Mouse (Mus musculus) adrenal gland, postnatal 25 days (tissue): ENCODE measurements around the gene Scamp2. TPM values are rescaled to one million over a fixed set of nuclear protein-coding genes. Genes with fewer than 3 reads are reported as not detected.
A peak's percentile ranks its signal among the peaks of the same experiment; 100 is the strongest.

Experiments
- DNase-seq: peaks from one replicate; pipeline ENCODE4 v3.0.0; 2021; ENCODE audit warnings: mixed read lengths
- total RNA-seq: library from RNA; stranded (reverse); gene quantifications from 2 replicates; pipeline ENCODE4 v1.2.3, GENCODE M21; 2021

The Scamp2 gene
- total RNA-seq, 1 experiment from 2014 or later: 67.0 TPM

DNA sequence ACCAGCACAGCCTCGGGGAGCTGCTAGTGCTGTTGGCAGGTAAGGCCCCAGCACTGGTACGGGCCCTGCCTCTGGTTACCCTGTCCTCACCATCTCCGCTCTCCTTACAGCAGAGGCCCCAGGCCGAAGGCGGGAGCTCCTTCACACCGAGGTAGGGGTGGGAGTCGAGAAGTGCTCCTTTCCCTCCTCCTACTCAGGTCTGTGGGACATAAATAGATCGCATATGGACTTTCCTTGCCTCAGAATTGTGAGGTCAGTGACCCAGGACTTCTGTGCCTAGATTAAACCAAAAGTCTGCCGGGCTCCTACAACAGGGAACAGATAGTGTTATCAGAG, 33.4 kb downstream of the Scamp2 start:
- DNase-seq: no peak

GRCm38 (mm10) chr9:57597265-57597664, 36.5 kb downstream of the Scamp2 start:
- no peak for DNase-seq

DNA sequence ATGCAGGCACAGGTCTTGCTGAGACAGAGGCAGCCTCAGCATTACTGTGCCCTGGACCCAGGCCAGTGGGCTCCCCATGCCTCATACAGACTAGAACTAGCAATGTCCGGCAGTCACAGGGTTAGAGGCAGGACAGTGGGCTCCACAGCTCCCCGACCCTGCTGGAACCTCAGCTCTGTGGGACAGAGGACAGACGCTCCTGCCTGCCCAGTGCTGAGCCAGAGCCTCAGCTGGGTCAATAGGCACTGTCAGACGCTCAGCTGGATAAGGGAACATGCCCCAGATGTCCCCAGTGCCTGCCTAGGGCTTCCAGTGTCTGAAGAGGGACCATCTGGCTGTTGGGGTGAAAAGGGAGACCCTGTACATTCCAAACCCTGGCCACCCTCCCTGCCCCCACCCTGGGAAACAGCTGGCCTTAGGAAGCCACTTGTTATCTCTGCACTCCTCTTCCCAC, 37.2 kb downstream of the Scamp2 start:
- no peak for DNase-seq

DNA sequence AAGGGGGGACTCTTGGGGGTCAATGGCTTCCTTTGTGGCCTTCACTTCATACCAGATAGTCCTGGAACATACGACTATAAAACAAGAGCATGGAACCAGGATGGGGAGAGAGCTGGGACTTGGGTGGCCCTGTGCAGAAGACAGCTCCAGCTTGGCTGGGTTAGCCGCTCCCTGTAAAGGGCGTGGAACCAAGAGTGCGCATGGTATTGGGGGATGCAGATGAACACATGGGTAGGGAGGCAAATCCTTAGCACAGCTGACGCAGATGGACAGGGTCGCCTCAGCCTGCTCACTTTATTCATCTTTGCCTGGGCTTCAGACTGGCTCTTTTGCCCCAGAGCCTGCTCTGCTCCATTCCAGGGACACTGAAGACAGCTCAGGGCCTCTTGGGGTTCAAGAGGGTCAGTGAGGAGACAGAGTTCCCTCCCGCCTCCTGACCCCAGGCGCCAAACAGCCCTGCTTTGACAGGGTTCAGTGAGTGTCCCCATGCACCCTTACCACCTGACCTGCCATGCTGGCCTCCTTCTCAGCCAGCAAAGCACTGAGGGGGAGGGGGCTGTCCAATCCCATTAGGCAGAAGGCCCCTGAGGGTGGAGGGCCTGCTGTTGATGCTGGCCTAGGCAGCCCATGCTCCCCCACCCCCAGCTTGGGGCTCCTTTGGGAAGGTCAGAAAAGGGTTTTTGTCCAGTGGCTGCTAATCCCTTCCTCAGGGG, 38.3 kb downstream of the Scamp2 start:
- no peak for DNase-seq

- DNase-seq: no peak
Observed at GRCm38 (mm10) chr9:57600620-57601352, 40.0 kb downstream of the Scamp2 start.

- no peak for DNase-seq
Observed at GRCm38 (mm10) chr9:57601353-57601706, 40.6 kb downstream of the Scamp2 start.

DNA sequence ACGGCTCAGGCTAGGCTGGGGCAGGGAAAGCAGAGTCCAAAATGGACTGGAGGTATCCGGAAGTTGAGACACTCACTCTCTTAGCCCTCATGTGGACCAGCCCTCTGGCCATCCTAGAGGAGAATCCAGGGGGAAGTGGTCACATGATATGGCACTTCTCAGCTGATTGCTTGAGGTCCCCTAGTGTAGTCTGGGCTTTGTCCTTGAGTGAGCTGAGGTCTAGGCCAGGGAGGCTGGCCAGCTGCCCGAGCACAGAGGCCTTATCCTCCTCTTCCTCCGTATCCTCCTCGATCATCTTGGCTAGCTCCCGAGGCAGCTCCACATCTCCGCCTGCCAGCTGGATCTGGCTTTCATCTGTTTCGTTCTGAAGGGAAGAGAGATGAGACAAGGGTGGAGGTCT, 41.4 kb downstream of the Scamp2 start:
- no peak for DNase-seq

- no peak for DNase-seq
Observed at GRCm38 (mm10) chr9:57604875-57605274, 44.1 kb downstream of the Scamp2 start.

DNA sequence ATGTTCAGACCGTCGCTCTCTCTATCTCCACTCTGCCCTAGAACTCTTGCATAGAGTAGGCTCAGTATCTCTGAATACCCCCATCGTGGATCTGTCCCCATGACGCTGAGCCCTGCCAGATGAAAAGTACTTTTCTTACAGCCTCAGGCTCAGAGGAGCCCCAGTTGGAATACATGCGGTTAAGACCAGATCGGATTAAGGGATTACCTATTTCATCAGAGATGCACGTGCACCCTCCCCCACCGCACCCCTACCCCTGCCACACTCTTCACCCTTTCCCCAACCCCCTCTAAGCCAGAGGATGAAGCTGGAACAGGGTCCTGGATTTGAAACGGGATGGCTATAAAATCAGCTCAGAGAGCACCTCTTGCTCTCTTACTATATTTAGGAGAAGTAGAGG, 44.8 kb downstream of the Scamp2 start:
- DNase-seq: no peak

DNA sequence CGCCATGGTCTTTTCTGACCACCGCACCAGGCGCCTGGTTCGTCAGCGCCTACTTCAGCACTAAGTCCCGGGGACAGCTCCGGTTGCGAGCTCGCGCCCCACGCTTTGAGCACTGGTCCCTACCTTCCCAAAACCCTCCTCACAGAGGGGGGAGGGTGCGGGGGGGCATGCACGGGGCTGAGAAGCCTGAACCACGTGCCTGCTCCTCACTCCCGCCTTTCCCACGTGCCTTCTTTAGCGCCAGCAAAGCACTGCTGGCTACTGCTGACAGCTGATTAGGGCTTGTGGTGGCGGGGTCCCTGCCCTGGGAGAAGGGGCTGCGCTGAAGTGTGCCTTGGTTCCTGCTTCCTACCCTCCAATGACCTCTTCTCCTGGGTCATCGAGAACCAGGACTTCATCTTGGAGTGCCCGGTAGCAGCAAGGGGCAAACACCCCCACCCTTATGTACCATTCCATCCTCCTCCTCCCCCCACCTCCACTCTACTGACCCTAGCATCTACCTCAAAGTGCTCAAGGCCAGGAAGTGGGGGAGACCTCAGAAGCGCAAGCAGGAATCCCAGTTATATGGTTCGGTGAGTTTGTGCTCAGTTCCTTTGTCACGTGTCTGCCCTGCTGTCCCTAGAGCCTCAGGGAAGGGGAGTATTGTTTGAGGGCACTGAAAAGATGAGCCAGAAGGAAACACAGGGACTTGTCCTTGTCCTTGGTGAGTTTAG, 45.6 kb downstream of the Scamp2 start, which contains the start of gene Cplx3:
TSS of gene Cplx3 (minus strand) at position 143 of the 713 bp plus-strand sequence.
- peak; percentile 47 for DNase-seq

DNA sequence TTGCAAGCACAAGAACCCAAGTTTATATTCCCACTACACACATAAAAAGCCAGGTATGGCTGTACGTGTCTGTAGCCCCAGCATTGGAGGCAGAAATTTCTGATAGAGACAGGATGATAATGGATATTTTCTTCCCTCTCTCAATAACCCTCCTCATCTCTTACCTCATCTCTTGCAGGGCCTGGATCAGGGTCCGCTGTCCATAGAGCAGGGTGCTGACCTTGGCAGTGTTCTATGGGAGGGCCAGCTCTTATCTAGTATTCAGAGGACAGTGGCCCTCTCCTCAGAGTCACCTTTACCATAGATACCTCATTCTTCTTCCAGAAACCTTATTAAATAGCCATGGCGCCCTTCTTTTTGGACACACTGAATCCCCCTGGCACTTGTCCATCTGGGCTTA, 49.1 kb downstream of the Scamp2 start:
- DNase-seq: no peak

DNA sequence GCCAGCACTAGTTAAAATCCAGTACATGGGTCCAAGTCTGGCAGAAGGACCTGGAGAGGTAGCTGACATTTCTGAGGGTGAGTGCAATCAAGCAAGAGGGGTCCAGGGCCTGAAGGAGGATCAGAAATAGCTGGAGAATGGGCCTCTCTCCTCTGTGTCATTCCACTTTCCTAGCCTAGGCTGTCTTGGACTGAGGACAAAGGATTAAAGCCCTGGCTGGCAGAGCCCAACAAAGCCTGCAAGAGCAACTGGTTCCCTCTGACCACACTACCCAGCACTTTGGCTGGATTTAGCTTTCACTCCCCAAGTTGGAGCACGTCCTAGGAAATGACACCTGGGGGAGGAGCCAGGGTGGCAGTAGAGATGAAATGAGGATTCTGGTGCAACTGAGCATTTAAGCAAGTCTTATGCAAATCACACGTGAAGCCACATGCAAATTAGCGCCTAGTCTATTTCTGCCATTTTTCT, 49.6 kb downstream of the Scamp2 start:
- no peak for DNase-seq

DNA sequence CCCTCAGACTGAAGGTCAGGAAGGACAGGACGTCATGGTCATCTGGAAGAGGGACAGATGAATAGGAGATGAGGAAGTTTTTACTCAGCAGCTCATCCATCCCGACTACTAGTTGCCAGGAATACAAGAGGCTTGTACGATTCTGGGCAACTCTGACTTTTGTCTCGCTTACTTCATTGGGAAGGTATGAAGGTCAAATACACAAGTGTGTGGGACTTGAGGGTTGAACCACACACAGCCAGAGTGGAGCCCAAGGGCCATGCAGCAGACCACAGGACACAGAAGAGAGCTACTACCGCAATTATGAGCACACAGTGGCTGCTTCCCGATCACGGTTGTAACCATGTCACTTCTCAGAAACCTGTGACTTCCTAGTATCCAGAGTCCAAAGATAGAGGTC, 51.8 kb downstream of the Scamp2 start:
- DNase-seq: no peak

- no peak for DNase-seq
Observed at GRCm38 (mm10) chr9:57613975-57614374, 53.2 kb downstream of the Scamp2 start.

DNA sequence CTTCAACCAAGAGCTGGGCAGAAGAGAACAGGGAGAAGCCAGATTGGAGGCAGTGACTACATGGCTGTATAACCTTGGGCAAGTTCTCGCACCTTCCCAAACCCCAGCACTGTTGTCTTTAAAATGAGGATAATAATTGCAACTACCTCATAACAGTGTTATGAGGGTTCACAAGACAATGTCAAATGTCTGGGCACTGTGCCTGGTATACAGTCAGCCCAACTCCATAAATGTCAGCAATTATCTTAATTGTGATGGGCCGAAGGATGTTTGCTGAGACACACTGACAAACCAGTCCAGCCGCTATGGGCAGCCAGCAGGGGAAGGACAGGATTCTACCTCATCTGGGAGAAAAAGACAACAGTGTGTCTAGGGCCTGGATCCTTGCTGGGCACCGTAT, 54.0 kb downstream of the Scamp2 start:
- DNase-seq: peak; percentile 30

GRCm38 (mm10) chr9:57617556-57618169, 56.9 kb downstream of the Scamp2 start:
- no peak for DNase-seq

DNA sequence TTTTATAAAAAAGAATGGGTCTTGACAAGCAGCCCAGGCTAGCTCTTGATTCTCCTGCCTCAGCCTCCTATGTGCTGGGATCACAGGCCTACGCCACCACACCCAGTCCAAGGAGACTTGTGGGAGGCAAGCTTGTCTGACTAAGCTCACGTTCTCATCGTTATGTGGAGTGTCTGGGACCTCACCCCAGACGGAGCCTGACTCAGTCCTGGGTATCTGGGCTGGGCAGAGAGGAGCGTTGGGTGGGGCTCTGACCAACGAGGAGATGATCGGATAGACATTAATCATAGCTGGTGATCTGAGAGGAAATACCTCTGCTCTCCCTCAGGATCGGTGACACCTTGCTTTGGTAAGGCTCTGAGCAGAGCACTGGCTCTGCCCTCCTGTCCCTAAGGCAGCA, 58.1 kb downstream of the Scamp2 start:
- DNase-seq: no peak

DNA sequence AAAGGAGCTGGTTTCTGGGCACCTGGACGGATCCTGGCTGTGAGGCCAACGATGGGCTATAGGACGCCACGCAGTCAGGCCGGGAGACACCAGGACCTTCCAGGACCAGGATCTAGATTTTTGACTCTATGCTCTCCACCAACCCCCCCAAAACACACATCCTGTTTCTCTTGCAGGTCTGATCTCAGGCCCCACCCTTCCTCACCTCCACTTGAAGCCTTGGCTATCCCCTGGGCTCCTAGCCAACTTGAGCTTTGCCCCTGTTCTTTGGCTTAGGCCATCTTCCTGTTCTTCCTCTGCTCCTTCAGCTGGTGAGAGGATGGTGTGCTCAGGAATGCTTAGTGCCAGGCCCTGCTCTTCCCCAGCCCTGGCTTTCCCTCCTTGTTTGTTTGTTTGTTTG, 59.9 kb downstream of the Scamp2 start, which contains the start of gene Lman1l:
TSS of gene Lman1l (minus strand) at position 101 of the 400 bp plus-strand sequence.
- no peak for DNase-seq

DNA sequence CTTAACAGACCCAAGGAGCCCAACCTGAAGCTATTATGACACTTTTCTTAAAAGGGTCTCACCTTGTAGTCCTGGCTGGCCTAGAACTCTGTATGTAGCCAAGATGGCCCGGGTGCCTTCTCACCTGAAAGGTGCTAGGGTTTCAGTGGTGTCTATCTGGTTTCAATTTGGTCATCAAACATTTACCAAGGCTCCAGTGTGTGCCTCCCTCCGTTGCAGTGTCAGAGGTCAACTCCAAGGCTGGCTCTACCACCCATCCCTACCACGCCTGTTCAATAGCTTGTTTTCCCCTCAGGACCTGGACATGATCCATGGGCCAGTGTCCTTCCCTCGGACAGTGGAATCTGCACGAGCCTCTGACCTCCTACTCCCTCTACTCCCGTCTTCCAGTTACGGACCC, 63.6 kb downstream of the Scamp2 start:
- DNase-seq: no peak

GRCm38 (mm10) chr9:57625674-57626500, 65.1 kb downstream of the Scamp2 start:
- DNase-seq: no peak

DNA sequence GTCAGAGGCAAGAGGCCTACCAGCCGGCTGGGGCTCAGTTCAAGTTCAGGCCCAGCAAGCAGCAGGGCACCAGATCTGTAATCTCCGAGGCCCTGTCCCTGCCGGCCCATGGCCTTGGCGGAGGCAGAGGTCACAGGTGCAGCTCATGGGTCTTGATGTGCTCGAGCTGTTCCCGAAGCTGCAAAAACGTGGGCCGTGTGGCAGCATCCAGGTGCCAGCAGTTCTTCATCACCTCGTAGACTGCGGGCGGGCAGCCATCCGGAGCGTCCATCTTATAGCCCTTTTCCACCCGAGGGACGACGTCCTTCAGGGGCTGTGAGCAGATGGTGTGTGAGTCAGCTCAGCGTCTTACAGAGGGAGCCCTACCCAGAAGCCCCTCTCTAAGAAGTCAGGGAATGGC, 66.4 kb downstream of the Scamp2 start:
- no peak for DNase-seq

GRCm38 (mm10) chr9:57627892-57628291, 67.1 kb downstream of the Scamp2 start:
- no peak for DNase-seq
